Comparison of ENCODE assay signal across 17 mouse cellular contexts in the genomic region with DNA sequence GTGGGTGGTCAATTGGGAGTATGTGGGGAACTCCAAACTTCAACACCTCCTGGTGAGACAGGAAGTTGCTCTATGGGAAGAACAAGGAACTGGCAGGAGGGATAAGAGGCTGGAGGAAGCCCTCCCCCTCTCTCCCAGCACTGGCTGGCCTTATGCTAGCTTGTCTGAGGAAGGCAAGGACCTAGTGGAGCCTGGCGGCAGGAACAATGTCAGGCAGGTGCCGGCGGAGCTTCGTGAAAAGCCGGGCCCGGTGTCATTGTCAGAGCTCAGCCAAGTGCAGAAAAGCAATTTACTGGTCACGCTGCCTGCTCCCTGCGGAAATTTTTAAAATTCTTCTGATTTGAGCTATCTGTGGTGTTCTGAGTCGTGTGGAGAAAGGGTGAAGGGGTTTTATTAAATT. TPM values are rescaled to one million over a fixed set of nuclear protein-coding genes. Genes with fewer than 3 reads are reported as not detected.
A peak's percentile ranks its signal among the peaks of the same experiment; 100 is the strongest.
DNase-seq lines count a peak whose midpoint lies in the region; ATAC-seq and TF ChIP-seq lines count a peak whose summit lies in the region.
"Had no signal": no experiment of that assay in that cellular context is flagged by ENCODE, and none has a peak within 500 bp of the region (broad histone marks: within the 10 kb centered on the region; RNA-seq: fewer than 3 reads in every experiment).

No protein-coding gene starts in this region.

- ATAC-seq in Patski, result peak; percentile 52
- ATAC-seq in limb, embryonic 13.5 days (ENCODE audit: low FRiP score, low read depth), result no peak
- ATAC-seq: forebrain, postnatal 0 days had no signal

- H3K4me2 ChIP-seq in limb, embryonic 13.5 days (replicated peaks), result peak overlapping the region; percentile 89
- H3K4me2 ChIP-seq: stomach, embryonic 15.5 days had no signal

- POLR2A ChIA-PET in Patski (lab: Charles Lee), result no interaction called here

- in situ Hi-C loops in Patski (cut with MboI; ENCODE audit: low pct_unique_long_range_greater_than_20kb), result loop anchor here (5.0 to 10.0 kb wide), 2 partner anchors 427 to 519 kb away; no protein-coding TSS in a partner anchor

- peak overlapping the region; percentile 23; the same call in 1 of the 2 replicates for H3K4me3 ChIP-seq in E14TG2a.4 (replicated peaks; ENCODE audit: low read length)
- 0 out of 2 replicates have a peak overlapping the region, but pooled peaks have one; percentile 69 for H3K4me3 ChIP-seq in limb, embryonic 13.5 days
- H3K4me3 ChIP-seq: embryonic facial prominence, embryonic 13.5 days; stomach, embryonic 15.5 days had no signal

- no peaks in the 10 kb centered on the region for H3K9me3 ChIP-seq in E14TG2a.4 (ENCODE audit: low read length)
- no peaks in the 10 kb centered on the region for H3K9me3 ChIP-seq in limb, embryonic 13.5 days
- H3K9me3 ChIP-seq: embryonic facial prominence, embryonic 13.5 days; stomach, embryonic 15.5 days had no signal

- H3K27me3 ChIP-seq in E14TG2a.4 (ENCODE audit: insufficient read depth, low read length) (peaks cover 62% of the 10 kb centered on the region), Patski (no peaks in the 10 kb centered on the region)
- peaks cover 38% of the 10 kb centered on the region for H3K27me3 ChIP-seq in limb, embryonic 13.5 days

- TF ChIP-seq CTCF in E14TG2a.4 (conservative IDR thresholded peaks at IDR 0.05; ENCODE audit: low read length) (no peak), Patski (IDR thresholded peaks at IDR 0.05) (no peak)

- H3K9ac ChIP-seq in limb, embryonic 13.5 days, result no peak overlapping the region
- H3K9ac ChIP-seq: embryonic facial prominence, embryonic 13.5 days; forebrain, postnatal 0 days; stomach, embryonic 15.5 days had no signal

- H3K27ac ChIP-seq in limb, embryonic 13.5 days, result no peak overlapping the region
- H3K27ac ChIP-seq: embryonic facial prominence, embryonic 13.5 days; stomach, embryonic 15.5 days had no signal

- H3K4me1 ChIP-seq in E14TG2a.4 (replicated peaks; ENCODE audit: low read depth, low read length), result peaks cover 56% of the 10 kb centered on the region
- H3K4me1 ChIP-seq in limb, embryonic 13.5 days, result peaks cover 59% of the 10 kb centered on the region

- WGBS in limb, embryonic 13.5 days, result 34% methylated on average over 9 of the region's 9 CpGs

- peaks cover 19% of the 10 kb centered on the region for H3K36me3 ChIP-seq in E14TG2a.4 (ENCODE audit: insufficient read depth, low read length)
- peaks cover 12% of the 10 kb centered on the region for H3K36me3 ChIP-seq in limb, embryonic 13.5 days
- H3K36me3 ChIP-seq: embryonic facial prominence, embryonic 13.5 days; stomach, embryonic 15.5 days had no signal

- peak; percentile 38 to 63 for DNase-seq in kidney, postnatal 4 days
- DNase-seq in kidney, adult 11 months, result no peak
- peak; percentile 49 for DNase-seq in Patski (ENCODE audit: low read depth, low spot score)
- DNase-seq in ovary, postnatal 14 days (ENCODE audit: low spot score), result no peak
- no peak for DNase-seq in gastrocnemius, postnatal 10 days
- DNase-seq: forebrain, postnatal 0 days; heart, postnatal 4 days had no signal

- CTCF ChIA-PET in Patski (lab: Charles Lee), result interaction anchor here (0.9 to 1.0 kb wide), 2 partner anchors 9 to 338 kb away, joined by 3 read pairs; no protein-coding TSS in a partner anchor

RNA-seq across cellular contexts. Expression of a gene that starts 3.3 kb away (rescaled TPM):
- 4.3 TPM for polyA plus RNA-seq in Patski (2021)
- 17.0 and 18.8 TPM in 2 replicates for polyA plus RNA-seq in limb, embryonic 13.5 days (2015; fragmentation: Nextera tagmentation; extraction: Ambion mirVana)
- 1 to 10 TPM; 7.3 to 9.3 TPM for total RNA-seq in gastrocnemius, postnatal 10 days (2021)
- total RNA-seq: liver, adult 2 months; megakaryocyte, adult 5-6 weeks; neutrophil, adult 5-6 weeks had no signal
- polyA plus RNA-seq: liver, adult 2 months had no signal

RNA-seq across cellular contexts. Expression of a gene that starts 19.1 kb away (rescaled TPM):
- 908 TPM for polyA plus RNA-seq in Patski (2021)
- 1,176 and 1,233 TPM in 2 replicates for polyA plus RNA-seq in limb, embryonic 13.5 days (2015; fragmentation: Nextera tagmentation; extraction: Ambion mirVana)
- 100 to 1,000 TPM; 197 to 218 TPM for total RNA-seq in gastrocnemius, postnatal 10 days (2021)

RNA-seq across cellular contexts. Expression of a gene that starts 59.5 kb away (rescaled TPM):
- polyA plus RNA-seq in Patski (2021), result 0.32 TPM
- not detected in 2 replicates for polyA plus RNA-seq in limb, embryonic 13.5 days (2015; fragmentation: Nextera tagmentation; extraction: Ambion mirVana)
- not detected for total RNA-seq in gastrocnemius, postnatal 10 days (2021)
- total RNA-seq: forebrain, postnatal 0 days; gastrocnemius, postnatal 4 days; heart, postnatal 4 days; liver, adult 2 months; megakaryocyte, adult 5-6 weeks; neutrophil, adult 5-6 weeks had no signal
- polyA plus RNA-seq: forebrain, postnatal 0 days; kidney, embryonic 14.5 days; liver, adult 2 months; urinary bladder, adult 2 months had no signal

Comparison
In these comparisons a context has a peak if more than half of its experiments do, and no peak if none do; other contexts are left out.
1. DNase-seq: peak in kidney, postnatal 4 days (2 of 2) and Patski (single experiment); none in kidney, adult 11 months (single experiment), ovary, postnatal 14 days (single experiment) and gastrocnemius, postnatal 10 days (single experiment).